Mouse (Mus musculus): ENCODE results near the gene Ica1.

GRCm38 (mm10) chr6:8738396-8738795 is 39.9 kb downstream of the Ica1 start:
- TF ChIP-seq POLR2A (IDR thresholded peaks at IDR 0.05; ENCODE audit: insufficient read depth, low read depth, low read length) (no peak), CTCF (IDR thresholded peaks at IDR 0.05) (peak; percentile 49), EP300 (IDR thresholded peaks at IDR 0.05; ENCODE audit: insufficient read depth, low read depth, low read length) (no peak)

Data from heart, adult 2 months (tissue).